Mouse (Mus musculus) embryonic fibroblast, embryonic 13.5 days (primary cell): Measurements from ENCODE around the gene Tmbim4.

ENCODE experiments used
- CTCF ChIP-seq: IDR thresholded peaks from 2 replicates; pipeline ENCODE4 v1.5.1; 2011; ENCODE audit warnings: mild to moderate bottlenecking, control low read depth, low read length, moderate library complexity, borderline replicate concordance; ENCODE audit not compliant: insufficient read depth
- POLR2A ChIP-seq: IDR thresholded peaks from 2 replicates; pipeline ENCODE4 v1.6.1; 2011; ENCODE audit warnings: low read depth, mild to moderate bottlenecking, control low read depth, low read length, moderate library complexity

DNA sequence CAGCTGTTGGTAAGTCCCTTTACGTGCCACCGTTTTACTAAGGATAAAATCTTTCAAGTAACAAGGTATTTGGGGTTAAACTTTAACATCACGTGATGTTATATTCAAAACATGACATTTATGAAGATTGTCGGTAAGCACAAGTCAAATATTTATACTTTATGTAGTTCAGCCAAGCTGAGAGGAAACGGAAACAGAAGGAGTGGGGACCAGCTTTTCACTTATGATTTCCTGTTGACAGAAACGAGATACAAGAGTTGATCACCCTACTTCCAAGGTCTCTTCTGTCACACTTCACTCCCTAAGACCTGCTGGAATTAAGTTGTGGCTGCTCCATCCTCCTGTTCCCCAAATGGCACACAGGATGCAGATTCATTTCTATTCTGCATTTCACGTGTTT is 19.4 kb downstream of the Tmbim4 start:
- no peak for TF ChIP-seq POLR2A
- TF ChIP-seq CTCF: no peak
